Mouse (Mus musculus): ENCODE data around the gene Ube2d3.

GRCm38 (mm10) chr3:135440221-135440620 lies 2.3 kb downstream of the Ube2d3 start:
- TF ChIP-seq GATA1 (IDR thresholded peaks at IDR 0.05; ENCODE audit: borderline replicate concordance, low read length) (no peak), FLI1 (IDR thresholded peaks at IDR 0.05; ENCODE audit: low read length) (no peak)

All from megakaryocyte, embryonic 14.5 days (primary cell).